Mouse (Mus musculus) limb, embryonic 14.5 days (tissue): Measurements from ENCODE around the gene Ctps. TPM values are rescaled to one million over a fixed set of nuclear protein-coding genes. Genes with fewer than 3 reads are reported as not detected.
A peak's percentile ranks its signal among the peaks of the same experiment; 100 is the strongest.
"Not testable (repeated sequence)": the region's sequence is repeated elsewhere in the genome, so short reads cannot be mapped to it uniquely, and the experiment has no call there.

ENCODE experiments used
- ATAC-seq: fragments of 200-750 bp; cut with Nextera tagmentation; 2 replicates; pipeline ENCODE4 v1.8.0; 2017; ENCODE audit warnings: low read depth, moderate number of reproducible peaks, moderate TSS enrichment; ENCODE audit not compliant: low FRiP score
- DNase-seq: peaks from one replicate; pipeline ENCODE4 v3.0.0-alpha.2; 2015; ENCODE audit warnings: low spot score
- H3K27ac ChIP-seq: fragments of 300-500 bp; sonication (generic); replicated peaks from 2 replicates; pipeline ENCODE4 v1.5.1; 2014; ENCODE audit warnings: low read depth, mild to moderate bottlenecking, low read length, moderate library complexity, mixed read lengths
- H3K27me3 ChIP-seq: fragments of 300-500 bp; sonication (generic); 2 replicates; pipeline ENCODE4 v1.6.1; 2014; ENCODE audit warnings: low read length, mixed read lengths; ENCODE audit not compliant: control insufficient read depth, insufficient read depth
- H3K36me3 ChIP-seq: fragments of 300-500 bp; sonication (generic); 2 replicates; pipeline ENCODE4 v1.6.1; 2014; ENCODE audit warnings: mild to moderate bottlenecking, low read length, moderate library complexity, mixed read lengths; ENCODE audit not compliant: control insufficient read depth, insufficient read depth
- H3K4me1 ChIP-seq: fragments of 300-500 bp; sonication (generic); 2 replicates; pipeline ENCODE4 v1.6.1; 2014; ENCODE audit warnings: antibody characterized with exemption, low read length, mixed read lengths; ENCODE audit not compliant: control insufficient read depth, insufficient read depth
- H3K4me2 ChIP-seq: fragments of 300-500 bp; sonication (generic); replicated peaks from 2 replicates; pipeline ENCODE4 v1.6.1; 2014; ENCODE audit warnings: low read depth, mild to moderate bottlenecking, low read length, moderate library complexity; ENCODE audit not compliant: severe bottlenecking
- H3K4me3 ChIP-seq: fragments of 300-500 bp; sonication (generic); replicated peaks from 2 replicates; pipeline ENCODE4 v1.5.1; 2014; ENCODE audit warnings: low read length
- H3K9ac ChIP-seq: fragments of 300-500 bp; sonication (generic); 2 replicates; pipeline ENCODE4 v1.6.1; 2014; ENCODE audit warnings: mild to moderate bottlenecking, low read depth, low read length, moderate library complexity; ENCODE audit not compliant: severe bottlenecking
- H3K9me3 ChIP-seq: fragments of 300-500 bp; sonication (generic); 2 replicates; pipeline ENCODE4 v1.6.1; 2016; ENCODE audit warnings: low read length; ENCODE audit not compliant: control insufficient read depth
- POLR2A ChIP-seq: fragments of 200-500 bp; IDR thresholded peaks from 2 replicates; pipeline ENCODE4 v1.8.0; 2012; ENCODE audit warnings: inconsistent platforms, mild to moderate bottlenecking, moderate library complexity, borderline replicate concordance; ENCODE audit not compliant: insufficient read depth, insufficient read length; ENCODE audit errors: extremely low read depth
- WGBS: fragments of 180-500 bp; shearing (Covaris S2); extraction: QIAGEN DNeasy Blood & Tissue Kit; methylation state at CpG from one replicate; pipeline ENCODE4 v1.1.7; 2014; 5-methylcytosine and 5-hydroxymethylcytosine counted together
- polyA plus RNA-seq, 2 experiments: library from polyadenylated mRNA; depleted of rRNA in 1 of 2; stranded (reverse) in 1 of 2; unstranded in 1 of 2; fragments of >200 nt; fragmentation: Nextera tagmentation in 1 of 2; extraction: Ambion mirVana in 1 of 2; gene quantifications; 2 replicates each; pipeline versions ENCODE4 v1.2.1 to v1.2.3; 2012 to 2014

The Ctps gene
- polyA plus RNA-seq, 2 experiments: 48.3 to 77.6 TPM

- H3K36me3 ChIP-seq: no peaks in the 10 kb centered on the region
- no peak overlapping the region for H3K27ac ChIP-seq
- ATAC-seq (0 out of 2 replicates have a peak, but pooled peaks have one; percentile 47), DNase-seq (peak; percentile 54)
- no peak overlapping the region for H3K4me3 ChIP-seq
- 64% methylated on average over 1 of the region's 1 CpGs for WGBS
- no peaks in the 10 kb centered on the region for H3K27me3 ChIP-seq
- no peak for TF ChIP-seq POLR2A
- H3K4me2 ChIP-seq: no peak overlapping the region
- no peak overlapping the region for H3K9ac ChIP-seq
- H3K4me1 ChIP-seq: no peaks in the 10 kb centered on the region
- no peaks in the 10 kb centered on the region for H3K9me3 ChIP-seq
These were observed 31.7 kb upstream of the Ctps start for GRCm38 (mm10) chr4:120601774-120602173.

DNA sequence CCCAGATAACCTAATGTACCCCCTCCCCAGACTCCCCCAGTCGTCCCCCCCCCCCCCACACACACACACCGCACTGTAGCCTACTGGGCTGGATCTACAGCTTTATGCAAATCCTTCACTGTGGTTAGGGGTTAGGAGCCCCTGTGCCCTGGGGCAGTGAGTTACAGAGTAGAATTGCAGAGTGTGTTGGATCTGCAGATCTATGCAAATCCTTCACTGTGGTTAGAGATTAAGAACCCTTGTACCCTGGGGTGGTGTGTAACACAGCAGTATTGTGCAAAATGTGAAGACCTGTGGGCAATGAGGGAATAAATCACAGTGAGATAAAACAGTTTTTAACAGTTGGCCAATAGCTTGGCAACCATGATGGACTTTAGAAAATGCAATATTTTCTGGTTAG is 28.8 kb upstream of the Ctps start:
- WGBS: 14% methylated on average over 2 of the region's 2 CpGs
- Histone ChIP-seq H3K9me3 (no peaks in the 10 kb centered on the region), H3K27me3 (no peaks in the 10 kb centered on the region), H3K4me3 (no peak overlapping the region), H3K4me1 (no peaks in the 10 kb centered on the region), H3K36me3 (no peaks in the 10 kb centered on the region), H3K4me2 (no peak overlapping the region), H3K27ac (no peak overlapping the region), H3K9ac (no peak overlapping the region)
- ATAC-seq (no peak), DNase-seq (no peak)
- no peak for TF ChIP-seq POLR2A

GRCm38 (mm10) chr4:120596210-120596609 is 26.1 kb upstream of the Ctps start:
- not testable (repeated sequence) for H3K4me3 ChIP-seq, H3K4me1 ChIP-seq, H3K9me3 ChIP-seq, H3K9ac ChIP-seq, H3K4me2 ChIP-seq, H3K27ac ChIP-seq, H3K36me3 ChIP-seq, H3K27me3 ChIP-seq, DNase-seq, ATAC-seq
- 79% methylated on average over 1 of the region's 1 CpGs for WGBS

DNA sequence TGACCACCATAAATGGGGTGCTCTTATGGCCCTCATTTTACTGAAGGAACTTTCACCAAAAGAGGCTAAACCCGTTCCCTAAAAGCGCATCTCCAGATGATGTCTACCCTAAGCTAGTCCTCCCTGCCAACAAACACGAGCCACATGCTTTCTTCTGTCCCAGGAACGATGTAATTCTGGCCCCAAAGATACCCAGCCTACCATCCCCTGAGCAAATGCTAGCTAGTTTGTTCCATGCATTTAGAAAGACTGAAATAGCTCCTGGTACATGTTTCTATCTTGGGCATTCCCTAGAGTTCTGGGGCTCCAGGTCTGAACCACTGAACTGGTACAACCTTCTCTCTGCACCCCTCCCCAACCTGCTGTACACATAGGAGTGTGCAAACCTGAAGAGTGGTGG is 20.9 kb upstream of the Ctps start:
- H3K9me3 ChIP-seq: no peaks in the 10 kb centered on the region
- H3K36me3 ChIP-seq: no peaks in the 10 kb centered on the region
- no peak overlapping the region for H3K9ac ChIP-seq
- WGBS: 82% methylated on average over 4 of the region's 4 CpGs
- no peak for ATAC-seq
- no peak for DNase-seq
- TF ChIP-seq POLR2A: no peak
- no peak overlapping the region for H3K27ac ChIP-seq
- H3K4me3 ChIP-seq: no peak overlapping the region
- H3K4me2 ChIP-seq: no peak overlapping the region
- peaks cover 4% of the 10 kb centered on the region for H3K4me1 ChIP-seq
- H3K27me3 ChIP-seq: no peaks in the 10 kb centered on the region

DNA sequence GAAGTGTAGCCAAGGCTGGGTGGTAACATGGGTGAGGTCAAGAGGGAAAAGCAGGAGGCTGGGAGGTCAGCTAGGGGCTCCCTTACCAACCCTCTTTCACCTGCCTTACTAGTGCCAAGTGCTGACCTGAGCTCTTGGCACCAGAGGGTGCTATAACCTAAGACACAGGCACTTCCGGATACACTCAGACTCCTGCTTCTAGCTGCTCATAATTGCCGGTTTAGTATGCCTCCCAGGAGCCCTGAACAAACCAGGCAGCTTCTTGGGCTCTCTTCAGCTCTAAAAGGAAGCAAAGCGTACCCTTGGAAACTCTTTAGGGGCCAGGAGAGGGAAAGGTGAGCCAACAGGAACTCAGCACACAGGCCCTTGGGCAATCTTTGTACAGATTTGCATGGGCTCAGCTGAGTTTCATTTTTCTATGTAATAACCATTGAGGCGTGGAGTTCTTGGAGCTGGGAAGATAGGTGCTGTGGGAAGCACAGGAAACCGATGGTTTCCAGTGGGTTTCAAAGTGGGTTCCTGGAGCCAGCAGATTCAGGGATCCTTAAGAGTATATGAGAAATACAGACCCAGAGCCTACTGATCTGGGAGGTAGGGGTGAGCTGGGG is 19.8 kb upstream of the Ctps start:
- peak; percentile 86 for ATAC-seq
- peak; percentile 78 for DNase-seq
- no peak for TF ChIP-seq POLR2A
- H3K4me2 ChIP-seq: no peak overlapping the region
- H3K9ac ChIP-seq: no peak overlapping the region
- H3K27me3 ChIP-seq: no peaks in the 10 kb centered on the region
- H3K9me3 ChIP-seq: no peaks in the 10 kb centered on the region
- H3K27ac ChIP-seq: no peak overlapping the region
- 21% methylated on average over 5 of the region's 5 CpGs for WGBS
- H3K4me1 ChIP-seq: peaks cover 4% of the 10 kb centered on the region
- H3K4me3 ChIP-seq: no peak overlapping the region
- H3K36me3 ChIP-seq: no peaks in the 10 kb centered on the region

GRCm38 (mm10) chr4:120589070-120589469 is 19.0 kb upstream of the Ctps start:
- Histone ChIP-seq H3K4me1 (peaks cover 4% of the 10 kb centered on the region), H3K9ac (no peak overlapping the region), H3K4me3 (no peak overlapping the region), H3K27me3 (no peaks in the 10 kb centered on the region), H3K4me2 (no peak overlapping the region), H3K9me3 (no peaks in the 10 kb centered on the region), H3K36me3 (no peaks in the 10 kb centered on the region), H3K27ac (no peak overlapping the region)
- DNase-seq (no peak), ATAC-seq (no peak)
- 22% methylated on average over 3 of the region's 3 CpGs for whole genome bisulfite sequencing
- TF ChIP-seq POLR2A: no peak
